Mouse (Mus musculus): ENCODE data around the gene Susd3. TPM values are rescaled to one million over a fixed set of nuclear protein-coding genes. Genes with fewer than 3 reads are reported as not detected.

Susd3 gene
- polyA plus RNA-seq (2015; fragmentation: Nextera tagmentation; extraction: Ambion mirVana), result 1.6 TPM in 2 replicates

GRCm38 (mm10) chr13:49248467-49248862 lies at the start of gene Susd3:
Susd3 (minus strand) TSS chr13:49248706.
- WGBS (ENCODE audit: insufficient replicate concordance), result 18% methylated on average over 8 of the region's 8 CpGs
- no peak for ATAC-seq (ENCODE audit: insufficient read depth)
- no peak within 1 kb of the TSS for H3K9ac ChIP-seq

DNA sequence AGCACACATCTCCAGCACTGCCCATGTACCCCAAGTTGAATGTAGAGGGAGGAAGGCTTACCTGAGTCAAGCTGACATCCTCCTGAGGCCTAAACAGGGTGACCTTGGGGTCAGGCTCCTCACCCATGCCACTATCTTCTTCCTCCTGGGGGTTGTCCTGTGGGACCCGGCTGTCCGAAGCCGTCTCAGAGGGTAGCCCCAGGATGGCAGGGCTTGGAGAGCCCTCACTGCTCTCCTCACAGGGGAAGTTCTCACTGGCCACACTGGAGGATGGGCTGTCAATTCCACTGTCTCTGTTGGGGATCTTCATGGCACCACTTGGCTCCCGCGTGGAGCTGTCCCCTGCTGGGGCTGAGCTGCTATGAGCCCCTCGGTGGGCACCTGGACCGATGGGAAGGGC lies 47.8 kb upstream of the Susd3 start:
- Histone ChIP-seq H3K9me3 (replicated peaks) (no peaks in the 10 kb centered on the region), H3K4me2 (no peak overlapping the region), H3K4me3 (replicated peaks) (no peak overlapping the region), H3K27me3 (no peaks in the 10 kb centered on the region), H3K4me1 (replicated peaks) (peaks cover 8% of the 10 kb centered on the region), H3K9ac (no peak overlapping the region), H3K27ac (replicated peaks) (no peak overlapping the region), H3K36me3 (replicated peaks) (no peaks in the 10 kb centered on the region; the same call in 1 of the 2 replicates)
- WGBS (ENCODE audit: insufficient replicate concordance), result 82% methylated on average over 7 of the region's 7 CpGs
- ATAC-seq (ENCODE audit: insufficient read depth), result no peak

More at GRCm38 (mm10) chr13:49248467-49248862, at the start of gene Susd3:
- Histone ChIP-seq H3K9me3 (replicated peaks) (no peaks in the 10 kb centered on the region), H3K4me3 (replicated peaks) (peak within 1 kb of the TSS; percentile 53), H3K36me3 (replicated peaks) (no peaks in the 10 kb centered on the region), H3K4me2 (peak within 1 kb of the TSS; percentile 76), H3K27me3 (peaks cover 43% of the 10 kb centered on the region), H3K4me1 (replicated peaks) (peaks cover 17% of the 10 kb centered on the region), H3K27ac (replicated peaks) (no peak within 1 kb of the TSS)

DNA sequence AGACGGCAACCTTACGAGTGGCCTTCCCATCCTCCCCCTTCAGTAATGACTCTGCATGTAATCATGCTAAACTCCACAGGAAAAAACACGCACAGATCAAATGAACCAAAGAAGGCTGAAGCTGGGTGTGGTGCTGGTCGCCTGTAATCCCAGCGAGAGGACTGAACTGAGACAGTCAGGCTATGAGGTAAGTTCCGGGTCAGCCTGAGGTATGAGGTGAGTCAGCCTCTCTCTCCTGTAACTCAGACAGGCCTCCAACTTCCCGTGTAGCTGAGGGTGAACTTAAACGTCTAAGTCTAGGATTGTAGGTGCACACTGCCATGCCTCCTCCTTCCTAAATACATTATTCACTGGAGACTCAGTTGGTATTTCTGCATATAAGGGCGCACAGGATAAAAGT lies 45.6 kb upstream of the Susd3 start:
- 67% methylated on average over 9 of the region's 9 CpGs for WGBS (ENCODE audit: insufficient replicate concordance)
- peaks cover 3% of the 10 kb centered on the region for H3K4me1 ChIP-seq (replicated peaks)
- no peak overlapping the region for H3K4me2 ChIP-seq
- H3K9me3 ChIP-seq (replicated peaks), result no peaks in the 10 kb centered on the region
- H3K4me3 ChIP-seq (replicated peaks), result no peak overlapping the region
- no peak overlapping the region for H3K9ac ChIP-seq
- no peak for ATAC-seq (ENCODE audit: insufficient read depth)
- H3K27ac ChIP-seq (replicated peaks), result no peak overlapping the region
- H3K27me3 ChIP-seq, result no peaks in the 10 kb centered on the region
- H3K36me3 ChIP-seq (replicated peaks), result no peaks in the 10 kb centered on the region; the same call in 1 of the 2 replicates

DNA sequence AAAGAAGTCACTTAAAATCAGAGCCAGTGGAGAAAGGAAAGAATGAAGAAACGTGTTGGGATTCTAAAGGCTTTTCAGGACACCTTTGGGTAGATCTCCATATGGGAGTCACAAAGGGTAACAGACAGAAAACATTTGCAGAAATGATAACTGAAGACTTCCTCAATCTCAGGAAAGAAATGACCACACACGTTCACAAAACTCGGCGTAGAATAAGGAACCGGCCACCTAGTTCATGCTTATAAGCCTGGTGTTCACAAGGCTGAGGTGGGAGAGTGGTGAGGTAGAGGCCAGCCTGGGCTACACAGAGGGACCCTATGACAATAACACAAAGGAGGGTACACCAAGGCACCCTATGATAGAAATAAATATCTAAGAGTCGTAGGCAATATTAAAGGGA lies 43.4 kb upstream of the Susd3 start:
- Histone ChIP-seq H3K4me1 (replicated peaks) (no peaks in the 10 kb centered on the region), H3K36me3 (replicated peaks) (peaks cover 7% of the 10 kb centered on the region; the same call in 1 of the 2 replicates), H3K27me3 (no peaks in the 10 kb centered on the region), H3K4me3 (replicated peaks) (no peak overlapping the region), H3K4me2 (no peak overlapping the region), H3K9me3 (replicated peaks) (no peaks in the 10 kb centered on the region), H3K9ac (no peak overlapping the region), H3K27ac (replicated peaks) (no peak overlapping the region)
- no peak for ATAC-seq (ENCODE audit: insufficient read depth)
- 43% methylated on average over 6 of the region's 6 CpGs for WGBS (ENCODE audit: insufficient replicate concordance)

DNA sequence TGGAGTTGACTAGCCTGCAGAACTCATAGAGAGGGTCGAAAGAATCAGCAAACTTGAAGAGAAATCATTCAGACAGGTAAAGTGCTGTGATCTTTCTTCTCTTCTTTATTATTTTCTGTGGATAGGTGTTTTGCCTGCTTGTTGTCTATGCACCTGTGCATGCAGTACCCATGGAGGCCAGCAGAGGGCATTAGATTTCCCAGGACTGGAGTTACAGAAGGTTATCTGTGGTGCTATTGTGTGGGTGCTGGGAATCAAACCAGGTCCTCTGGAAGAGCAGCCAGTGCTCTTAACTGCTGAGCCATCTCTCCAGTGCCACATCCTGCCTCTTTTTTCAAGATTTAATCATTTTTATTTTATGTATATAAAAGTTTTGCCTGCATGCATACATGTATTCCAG lies 42.9 kb upstream of the Susd3 start:
- no peak overlapping the region for H3K4me3 ChIP-seq (replicated peaks)
- H3K9me3 ChIP-seq (replicated peaks), result no peaks in the 10 kb centered on the region
- no peak overlapping the region for H3K27ac ChIP-seq (replicated peaks)
- H3K27me3 ChIP-seq, result no peaks in the 10 kb centered on the region
- peaks cover 10% of the 10 kb centered on the region; the same call in 1 of the 2 replicates for H3K36me3 ChIP-seq (replicated peaks)
- no peak overlapping the region for H3K4me2 ChIP-seq
- no peak for ATAC-seq (ENCODE audit: insufficient read depth)
- H3K4me1 ChIP-seq (replicated peaks), result no peaks in the 10 kb centered on the region
- no peak overlapping the region for H3K9ac ChIP-seq
- 37% methylated on average over 1 of the region's 1 CpGs for WGBS (ENCODE audit: insufficient replicate concordance)

DNA sequence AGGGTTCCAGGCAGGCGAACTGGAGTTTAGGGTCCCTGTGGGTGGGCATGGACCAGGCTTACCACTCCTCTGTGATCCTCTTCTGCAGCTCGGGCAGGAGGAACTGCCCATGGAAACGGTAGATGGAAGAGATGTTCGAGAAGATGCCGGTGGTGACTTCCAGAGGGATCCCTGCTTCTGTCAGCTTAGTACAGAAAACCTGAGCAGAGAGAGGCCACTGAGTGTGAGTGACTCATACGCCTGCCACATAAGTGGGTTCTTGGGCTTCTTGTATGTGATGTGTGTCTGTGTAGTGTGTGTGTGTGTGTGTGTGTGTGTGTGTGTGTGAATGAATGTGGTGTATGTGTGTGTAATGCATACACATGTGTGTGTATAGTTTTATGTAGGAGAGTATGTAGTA lies 38.7 kb upstream of the Susd3 start:
- WGBS (ENCODE audit: insufficient replicate concordance), result 73% methylated on average over 6 of the region's 6 CpGs
- Histone ChIP-seq H3K9ac (no peak overlapping the region), H3K4me3 (replicated peaks) (no peak overlapping the region), H3K9me3 (replicated peaks) (no peaks in the 10 kb centered on the region), H3K4me2 (no peak overlapping the region), H3K27ac (replicated peaks) (no peak overlapping the region), H3K36me3 (replicated peaks) (peaks cover 10% of the 10 kb centered on the region; the same call in 1 of the 2 replicates), H3K4me1 (replicated peaks) (no peaks in the 10 kb centered on the region), H3K27me3 (no peaks in the 10 kb centered on the region)
- no peak for ATAC-seq (ENCODE audit: insufficient read depth)

GRCm38 (mm10) chr13:49286750-49287149 lies 38.2 kb upstream of the Susd3 start:
- H3K9me3 ChIP-seq (replicated peaks), result no peaks in the 10 kb centered on the region
- 61% methylated on average over 3 of the region's 3 CpGs for WGBS (ENCODE audit: insufficient replicate concordance)
- ATAC-seq (ENCODE audit: insufficient read depth), result no peak
- no peak overlapping the region for H3K4me2 ChIP-seq
- H3K36me3 ChIP-seq (replicated peaks), result peaks cover 10% of the 10 kb centered on the region; the same call in 1 of the 2 replicates
- no peaks in the 10 kb centered on the region for H3K27me3 ChIP-seq
- H3K4me3 ChIP-seq (replicated peaks), result no peak overlapping the region
- H3K4me1 ChIP-seq (replicated peaks), result no peaks in the 10 kb centered on the region
- no peak overlapping the region for H3K27ac ChIP-seq (replicated peaks)
- no peak overlapping the region for H3K9ac ChIP-seq

DNA sequence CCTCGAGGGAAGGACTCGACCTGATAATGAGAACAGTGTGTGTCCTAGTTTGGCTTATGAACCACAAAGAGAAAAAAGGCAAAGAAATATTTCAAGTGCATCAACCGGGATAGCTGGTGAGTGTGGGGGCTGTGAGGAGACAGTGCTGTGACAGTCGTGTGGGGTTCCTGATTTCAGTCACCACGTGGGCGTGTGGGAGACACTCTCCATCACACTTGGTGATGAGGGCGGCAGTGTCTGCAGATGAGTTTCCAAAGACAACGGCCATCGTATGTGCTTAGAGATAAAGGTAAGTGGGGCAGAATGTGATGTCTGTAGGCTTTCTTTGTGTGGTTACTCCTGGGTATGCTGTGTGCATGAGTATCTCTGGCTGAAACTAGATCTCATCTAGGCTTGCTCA lies 35.2 kb upstream of the Susd3 start:
- WGBS (ENCODE audit: insufficient replicate concordance), result 51% methylated on average over 9 of the region's 9 CpGs

GRCm38 (mm10) chr13:49282168-49282567 lies 33.7 kb upstream of the Susd3 start:
- H3K4me1 ChIP-seq (replicated peaks), result no peaks in the 10 kb centered on the region
- WGBS (ENCODE audit: insufficient replicate concordance), result 25% methylated on average over 2 of the region's 2 CpGs
- no peak overlapping the region for H3K4me2 ChIP-seq
- ATAC-seq (ENCODE audit: insufficient read depth), result no peak
- peaks cover 12% of the 10 kb centered on the region; the same call in 1 of the 2 replicates for H3K36me3 ChIP-seq (replicated peaks)
- H3K27ac ChIP-seq (replicated peaks), result no peak overlapping the region
- H3K27me3 ChIP-seq, result no peaks in the 10 kb centered on the region
- H3K9me3 ChIP-seq (replicated peaks), result no peaks in the 10 kb centered on the region
- no peak overlapping the region for H3K9ac ChIP-seq
- H3K4me3 ChIP-seq (replicated peaks), result no peak overlapping the region

More for the DNA sequence above, 35.2 kb upstream of the Susd3 start:
- H3K9ac ChIP-seq, result no peak overlapping the region
- no peak for ATAC-seq (ENCODE audit: insufficient read depth)
- no peaks in the 10 kb centered on the region for H3K27me3 ChIP-seq
- H3K27ac ChIP-seq (replicated peaks), result no peak overlapping the region
- H3K36me3 ChIP-seq (replicated peaks), result peaks cover 15% of the 10 kb centered on the region; the same call in 1 of the 2 replicates
- H3K4me3 ChIP-seq (replicated peaks), result no peak overlapping the region
- no peaks in the 10 kb centered on the region for H3K4me1 ChIP-seq (replicated peaks)
- H3K9me3 ChIP-seq (replicated peaks), result no peaks in the 10 kb centered on the region
- no peak overlapping the region for H3K4me2 ChIP-seq

- Histone ChIP-seq H3K36me3 (replicated peaks) (no peaks in the 10 kb centered on the region), H3K27me3 (no peaks in the 10 kb centered on the region), H3K4me1 (replicated peaks) (0 out of 2 replicates have a peak, but pooled peaks cover 14% of the 10 kb centered on the region), H3K4me3 (replicated peaks) (no peak overlapping the region), H3K27ac (replicated peaks) (peak overlapping the region; percentile 48; the same call in 1 of the 2 replicates), H3K9ac (no peak overlapping the region), H3K4me2 (no peak overlapping the region), H3K9me3 (replicated peaks) (no peaks in the 10 kb centered on the region)
- 21% methylated on average over 5 of the region's 5 CpGs for WGBS (ENCODE audit: insufficient replicate concordance)
- ATAC-seq (ENCODE audit: insufficient read depth), result peak; percentile 53
Observed at GRCm38 (mm10) chr13:49271831-49272765, 23.6 kb upstream of the Susd3 start.

GRCm38 (mm10) chr13:49270500-49270899 lies 22.0 kb upstream of the Susd3 start:
- H3K4me3 ChIP-seq (replicated peaks), result no peak overlapping the region
- no peak for ATAC-seq (ENCODE audit: insufficient read depth)
- H3K4me1 ChIP-seq (replicated peaks), result 0 out of 2 replicates have a peak, but pooled peaks cover 14% of the 10 kb centered on the region
- H3K36me3 ChIP-seq (replicated peaks), result no peaks in the 10 kb centered on the region
- no peaks in the 10 kb centered on the region for H3K9me3 ChIP-seq (replicated peaks)
- H3K27me3 ChIP-seq, result no peaks in the 10 kb centered on the region
- no peak overlapping the region for H3K4me2 ChIP-seq
- no peak overlapping the region for H3K27ac ChIP-seq (replicated peaks)
- WGBS (ENCODE audit: insufficient replicate concordance), result 62% methylated on average over 8 of the region's 8 CpGs
- no peak overlapping the region for H3K9ac ChIP-seq

Measured in liver, embryonic 15.5 days (tissue).